Mouse (Mus musculus) heart, embryonic 11.5 days (tissue): ENCODE results near the gene Ewsr1. TPM values are rescaled to one million over a fixed set of nuclear protein-coding genes. Genes with fewer than 3 reads are reported as not detected.

Source experiments
- ATAC-seq: fragments of 200-750 bp; cut with Nextera tagmentation; replicated peaks from 2 replicates; pipeline ENCODE4 v1.8.0; 2017; ENCODE audit warnings: moderate library complexity; ENCODE audit not compliant: insufficient number of reproducible peaks, low FRiP score, low TSS enrichment
- H3K27ac ChIP-seq: fragments of 300-500 bp; sonication (generic); 2 replicates; pipeline ENCODE4 v1.5.1; 2014; ENCODE audit warnings: mild to moderate bottlenecking, low read depth, low read length
- H3K27me3 ChIP-seq: fragments of 300-500 bp; sonication (generic); 2 replicates; pipeline ENCODE4 v1.6.1; 2014; ENCODE audit warnings: mild to moderate bottlenecking, low read length, mixed read lengths; ENCODE audit not compliant: control insufficient read depth, insufficient read depth
- H3K36me3 ChIP-seq: fragments of 300-500 bp; sonication (generic); 2 replicates; pipeline ENCODE4 v1.6.1; 2014; ENCODE audit warnings: mild to moderate bottlenecking, low read length, moderate library complexity, mixed read lengths; ENCODE audit not compliant: control insufficient read depth, insufficient read depth
- H3K4me1 ChIP-seq: fragments of 300-500 bp; sonication (generic); 2 replicates; pipeline ENCODE4 v1.6.1; 2014; ENCODE audit warnings: low read length; ENCODE audit not compliant: control insufficient read depth, insufficient read depth
- H3K4me2 ChIP-seq: fragments of 300-500 bp; sonication (generic); 2 replicates; pipeline ENCODE4 v1.6.1; 2014; ENCODE audit warnings: mild to moderate bottlenecking, moderate library complexity
- H3K4me3 ChIP-seq: fragments of 300-500 bp; sonication (generic); 2 replicates; pipeline ENCODE4 v1.5.1; 2014; ENCODE audit warnings: low read depth, low read length
- H3K9ac ChIP-seq: fragments of 300-500 bp; sonication (generic); 2 replicates; pipeline ENCODE4 v1.6.1; 2014; ENCODE audit warnings: mild to moderate bottlenecking, low read depth, low read length, moderate library complexity
- H3K9me3 ChIP-seq: fragments of 300-500 bp; sonication (generic); replicated peaks from 2 replicates; pipeline ENCODE4 v1.6.1; 2016; ENCODE audit warnings: low read length; ENCODE audit not compliant: control insufficient read depth
- WGBS: fragments of 180-500 bp; shearing (Covaris S2); extraction: QIAGEN DNeasy Blood & Tissue Kit; methylation state at CpG from one replicate; pipeline ENCODE4 v1.1.7; 2014; ENCODE audit not compliant: insufficient replicate concordance; 5-methylcytosine and 5-hydroxymethylcytosine counted together
- microRNA-seq: library from miRNA; unstranded; fragments of <30 nt; microRNA quantifications from one replicate; pipeline ENCODE4, GENCODE M21; 2016; ENCODE audit warnings: borderline number of aligned reads
- polyA plus RNA-seq: library from polyadenylated mRNA; unstranded; fragments of >200 nt; fragmentation: Nextera tagmentation; extraction: Ambion mirVana; gene quantifications from 2 replicates; pipeline ENCODE4 v1.2.1, GENCODE M21; 2014

Ewsr1 gene
- polyA plus RNA-seq, 1 experiment from 2014 or later, result 322 TPM

DNA sequence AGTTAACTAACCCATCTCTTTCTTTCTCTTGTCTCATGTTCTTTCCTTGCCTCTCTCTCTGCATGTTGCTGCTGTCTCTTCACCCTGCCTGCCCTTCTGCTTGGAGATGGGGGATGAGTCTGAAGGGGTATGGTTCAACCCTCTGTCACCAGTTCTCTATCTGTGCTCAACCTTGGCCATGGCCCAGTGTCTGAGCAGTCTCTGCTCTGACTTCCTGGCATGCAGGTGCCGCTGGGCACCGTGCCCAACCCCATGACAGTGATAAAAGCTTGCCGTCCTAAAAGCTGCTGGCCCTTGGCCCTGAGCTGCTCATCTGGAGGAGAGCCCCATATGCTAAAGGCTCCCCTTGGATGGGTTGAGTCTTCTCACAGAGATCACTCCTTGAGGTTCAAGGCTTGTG, 65.9 kb downstream of the Ewsr1 start:
- Histone ChIP-seq H3K9ac (no peak overlapping the region), H3K4me3 (no peak overlapping the region), H3K27me3 (no peaks in the 10 kb centered on the region), H3K4me2 (no peak overlapping the region), H3K36me3 (peaks cover 39% of the 10 kb centered on the region), H3K27ac (no peak overlapping the region), H3K4me1 (no peaks in the 10 kb centered on the region), H3K9me3 (no peaks in the 10 kb centered on the region)
- no peak for ATAC-seq
- WGBS, result 88% methylated on average over 3 of the region's 3 CpGs

GRCm38 (mm10) chr11:5032706-5033105, 66.4 kb downstream of the Ewsr1 start:
- 93% methylated on average over 10 of the region's 10 CpGs for WGBS
- peaks cover 37% of the 10 kb centered on the region for H3K36me3 ChIP-seq
- 0 out of 2 replicates have a peak, but pooled peaks have one; percentile 19 for ATAC-seq
- H3K4me1 ChIP-seq, result no peaks in the 10 kb centered on the region
- H3K4me3 ChIP-seq, result no peak overlapping the region
- H3K9me3 ChIP-seq, result no peaks in the 10 kb centered on the region
- no peak overlapping the region for H3K9ac ChIP-seq
- no peak overlapping the region for H3K27ac ChIP-seq
- H3K4me2 ChIP-seq, result no peak overlapping the region
- no peaks in the 10 kb centered on the region for H3K27me3 ChIP-seq

DNA sequence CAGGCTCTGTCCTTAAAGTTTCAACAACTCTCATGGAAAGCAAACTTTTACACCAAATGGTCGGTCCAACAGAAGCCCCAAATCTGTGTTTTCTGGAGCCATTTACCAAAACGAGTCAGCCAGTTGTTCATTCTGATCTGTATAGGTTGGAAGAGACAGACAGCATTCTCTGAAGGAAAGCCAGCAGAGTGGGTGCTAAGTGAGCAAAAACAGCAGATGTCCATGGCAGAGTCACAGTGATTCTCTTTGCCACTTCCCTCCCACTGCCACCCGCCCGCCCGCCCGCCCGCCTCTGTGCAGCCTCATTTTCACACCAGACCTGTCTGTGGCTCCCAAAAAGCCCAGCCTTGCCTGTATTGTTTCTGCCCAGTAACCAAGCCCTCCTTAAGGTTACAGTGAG, 70.8 kb downstream of the Ewsr1 start:
- no peak overlapping the region for H3K4me3 ChIP-seq
- no peak overlapping the region for H3K9ac ChIP-seq
- no peaks in the 10 kb centered on the region for H3K27me3 ChIP-seq
- H3K9me3 ChIP-seq, result no peaks in the 10 kb centered on the region
- peaks cover 40% of the 10 kb centered on the region for H3K36me3 ChIP-seq
- H3K27ac ChIP-seq, result no peak overlapping the region
- ATAC-seq, result no peak
- H3K4me1 ChIP-seq, result no peaks in the 10 kb centered on the region
- no peak overlapping the region for H3K4me2 ChIP-seq
- 96% methylated on average over 7 of the region's 7 CpGs for WGBS

GRCm38 (mm10) chr11:5025108-5025507, 74.0 kb downstream of the Ewsr1 start:
- H3K4me3 ChIP-seq, result no peak overlapping the region
- H3K4me1 ChIP-seq, result no peaks in the 10 kb centered on the region
- WGBS, result 92% methylated on average over 1 of the region's 1 CpGs
- no peak overlapping the region for H3K9ac ChIP-seq
- no peaks in the 10 kb centered on the region for H3K9me3 ChIP-seq
- peaks cover 30% of the 10 kb centered on the region for H3K36me3 ChIP-seq
- H3K27me3 ChIP-seq, result no peaks in the 10 kb centered on the region
- no peak overlapping the region for H3K4me2 ChIP-seq
- no peak for ATAC-seq
- H3K27ac ChIP-seq, result no peak overlapping the region

Small RNAs within 50 kb of the gene (microRNA-seq; reads per million reads assigned to microRNA genes)
- 0.34 reads per million for gene Gm47296

Other genes starting within 250 kb of the Ewsr1 start
- 32.7 and 38.7 TPM in 2 replicates for gene Nf2, start 249.7 kb downstream of the Ewsr1 start, polyA plus RNA-seq
- 34.7 and 36.5 TPM in 2 replicates for gene Nipsnap1, start 225.3 kb downstream of the Ewsr1 start, polyA plus RNA-seq
- gene Thoc5, start 203.9 kb downstream of the Ewsr1 start, polyA plus RNA-seq, result 28.1 and 30.2 TPM in 2 replicates
- gene Nefh, start 151.2 kb downstream of the Ewsr1 start, polyA plus RNA-seq, result 0.43 and 0.97 TPM in 2 replicates
- 47.6 and 57.9 TPM in 2 replicates for gene Ap1b1, start 112.4 kb downstream of the Ewsr1 start, polyA plus RNA-seq
- gene Rasl10a, start 41.1 kb downstream of the Ewsr1 start, polyA plus RNA-seq, result 0.92 and 1.1 TPM in 2 replicates
- 23.2 and 26.3 TPM in 2 replicates for gene Gas2l1, start 33.9 kb downstream of the Ewsr1 start, polyA plus RNA-seq
- gene Rhbdd3, start 340 bp downstream of the Ewsr1 start, polyA plus RNA-seq, result 23.5 and 25.7 TPM in 2 replicates
- gene Emid1, start 53.0 kb upstream of the Ewsr1 start, polyA plus RNA-seq, result 6.8 and 8.6 TPM in 2 replicates
- gene Kremen1, start 162.3 kb upstream of the Ewsr1 start, polyA plus RNA-seq, result 16.3 and 21.7 TPM in 2 replicates